Mouse (Mus musculus): Measurements from ENCODE around the gene Irf1.

The Irf1 gene

GRCm38 (mm10) chr11:53800975-53801374 lies 31.2 kb downstream of the Irf1 start:
- TF ChIP-seq NANOG (IDR thresholded peaks at IDR 0.05; ENCODE audit: borderline replicate concordance, low read length): no peak
- no peak for TF ChIP-seq CTCF (conservative IDR thresholded peaks at IDR 0.05; ENCODE audit: low read length)
- TF ChIP-seq POU5F1 (IDR thresholded peaks at IDR 0.05; ENCODE audit: borderline replicate concordance, low read length): no peak
- Histone ChIP-seq H3K27me3 (ENCODE audit: insufficient read depth, low read length) (peaks cover 7% of the 10 kb centered on the region; the same call in 1 of the 2 replicates), H3K9me3 (ENCODE audit: low read length) (no peaks in the 10 kb centered on the region), H3K36me3 (ENCODE audit: insufficient read depth, low read length) (no peaks in the 10 kb centered on the region), H3K4me3 (replicated peaks; ENCODE audit: low read length) (0 out of 2 replicates have a peak overlapping the region, but pooled peaks have one; percentile 24), H3K4me1 (replicated peaks; ENCODE audit: low read depth, low read length) (peaks cover 98% of the 10 kb centered on the region)

GRCm38 (mm10) chr11:53803093-53803492 lies 33.3 kb downstream of the Irf1 start:
- Histone ChIP-seq H3K36me3 (ENCODE audit: insufficient read depth, low read length) (no peaks in the 10 kb centered on the region), H3K9me3 (ENCODE audit: low read length) (no peaks in the 10 kb centered on the region), H3K27me3 (ENCODE audit: insufficient read depth, low read length) (peaks cover 7% of the 10 kb centered on the region; the same call in 1 of the 2 replicates), H3K4me1 (replicated peaks; ENCODE audit: low read depth, low read length) (peaks cover 84% of the 10 kb centered on the region), H3K4me3 (replicated peaks; ENCODE audit: low read length) (peak overlapping the region; percentile 35)
- TF ChIP-seq NANOG (IDR thresholded peaks at IDR 0.05; ENCODE audit: borderline replicate concordance, low read length) (no peak), CTCF (conservative IDR thresholded peaks at IDR 0.05; ENCODE audit: low read length) (no peak), POU5F1 (IDR thresholded peaks at IDR 0.05; ENCODE audit: borderline replicate concordance, low read length) (no peak)

GRCm38 (mm10) chr11:53803494-53803893 lies 33.7 kb downstream of the Irf1 start:
- Histone ChIP-seq H3K4me3 (replicated peaks; ENCODE audit: low read length) (peak overlapping the region; percentile 35), H3K9me3 (ENCODE audit: low read length) (no peaks in the 10 kb centered on the region), H3K27me3 (ENCODE audit: insufficient read depth, low read length) (peaks cover 7% of the 10 kb centered on the region; the same call in 1 of the 2 replicates), H3K4me1 (replicated peaks; ENCODE audit: low read depth, low read length) (peaks cover 80% of the 10 kb centered on the region), H3K36me3 (ENCODE audit: insufficient read depth, low read length) (no peaks in the 10 kb centered on the region)
- no peak for TF ChIP-seq POU5F1 (IDR thresholded peaks at IDR 0.05; ENCODE audit: borderline replicate concordance, low read length)
- no peak for TF ChIP-seq CTCF (conservative IDR thresholded peaks at IDR 0.05; ENCODE audit: low read length)
- no peak for TF ChIP-seq NANOG (IDR thresholded peaks at IDR 0.05; ENCODE audit: borderline replicate concordance, low read length)

GRCm38 (mm10) chr11:53804569-53805344 lies 34.9 kb downstream of the Irf1 start:
- no peak for TF ChIP-seq CTCF (conservative IDR thresholded peaks at IDR 0.05; ENCODE audit: low read length)
- no peak for TF ChIP-seq POU5F1 (IDR thresholded peaks at IDR 0.05; ENCODE audit: borderline replicate concordance, low read length)
- no peak for TF ChIP-seq NANOG (IDR thresholded peaks at IDR 0.05; ENCODE audit: borderline replicate concordance, low read length)

GRCm38 (mm10) chr11:53805786-53806185 lies 36.0 kb downstream of the Irf1 start:
- Histone ChIP-seq H3K4me3 (replicated peaks; ENCODE audit: low read length) (peak overlapping the region; percentile 45), H3K27me3 (ENCODE audit: insufficient read depth, low read length) (peaks cover 7% of the 10 kb centered on the region; the same call in 1 of the 2 replicates)

More at GRCm38 (mm10) chr11:53804569-53805344, 34.9 kb downstream of the Irf1 start:
- H3K4me3 ChIP-seq (replicated peaks; ENCODE audit: low read length): peak overlapping the region; percentile 5; the same call in 1 of the 2 replicates
- H3K4me1 ChIP-seq (replicated peaks; ENCODE audit: low read depth, low read length): peaks cover 81% of the 10 kb centered on the region
- H3K27me3 ChIP-seq (ENCODE audit: insufficient read depth, low read length): peaks cover 7% of the 10 kb centered on the region; the same call in 1 of the 2 replicates
- no peaks in the 10 kb centered on the region for H3K9me3 ChIP-seq (ENCODE audit: low read length)
- no peaks in the 10 kb centered on the region for H3K36me3 ChIP-seq (ENCODE audit: insufficient read depth, low read length)

GRCm38 (mm10) chr11:53809354-53809753 lies 39.5 kb downstream of the Irf1 start:
- H3K4me1 ChIP-seq (replicated peaks; ENCODE audit: low read depth, low read length): peaks cover 43% of the 10 kb centered on the region
- no peaks in the 10 kb centered on the region for H3K27me3 ChIP-seq (ENCODE audit: insufficient read depth, low read length)
- H3K9me3 ChIP-seq (ENCODE audit: low read length): no peaks in the 10 kb centered on the region
- H3K36me3 ChIP-seq (ENCODE audit: insufficient read depth, low read length): no peaks in the 10 kb centered on the region
- H3K4me3 ChIP-seq (replicated peaks; ENCODE audit: low read length): no peak overlapping the region
- TF ChIP-seq CTCF (conservative IDR thresholded peaks at IDR 0.05; ENCODE audit: low read length) (no peak), NANOG (IDR thresholded peaks at IDR 0.05; ENCODE audit: borderline replicate concordance, low read length) (no peak), POU5F1 (IDR thresholded peaks at IDR 0.05; ENCODE audit: borderline replicate concordance, low read length) (no peak)

More at GRCm38 (mm10) chr11:53805786-53806185, 36.0 kb downstream of the Irf1 start:
- peaks cover 79% of the 10 kb centered on the region for H3K4me1 ChIP-seq (replicated peaks; ENCODE audit: low read depth, low read length)
- no peaks in the 10 kb centered on the region for H3K9me3 ChIP-seq (ENCODE audit: low read length)
- no peaks in the 10 kb centered on the region for H3K36me3 ChIP-seq (ENCODE audit: insufficient read depth, low read length)
- no peak for TF ChIP-seq CTCF (conservative IDR thresholded peaks at IDR 0.05; ENCODE audit: low read length)
- no peak for TF ChIP-seq POU5F1 (IDR thresholded peaks at IDR 0.05; ENCODE audit: borderline replicate concordance, low read length)
- TF ChIP-seq NANOG (IDR thresholded peaks at IDR 0.05; ENCODE audit: borderline replicate concordance, low read length): no peak

GRCm38 (mm10) chr11:53810156-53810555 lies 40.3 kb downstream of the Irf1 start:
- Histone ChIP-seq H3K9me3 (ENCODE audit: low read length) (no peaks in the 10 kb centered on the region), H3K4me1 (replicated peaks; ENCODE audit: low read depth, low read length) (peaks cover 35% of the 10 kb centered on the region), H3K4me3 (replicated peaks; ENCODE audit: low read length) (no peak overlapping the region), H3K27me3 (ENCODE audit: insufficient read depth, low read length) (no peaks in the 10 kb centered on the region), H3K36me3 (ENCODE audit: insufficient read depth, low read length) (no peaks in the 10 kb centered on the region)
- no peak for TF ChIP-seq NANOG (IDR thresholded peaks at IDR 0.05; ENCODE audit: borderline replicate concordance, low read length)
- TF ChIP-seq CTCF (conservative IDR thresholded peaks at IDR 0.05; ENCODE audit: low read length): no peak
- no peak for TF ChIP-seq POU5F1 (IDR thresholded peaks at IDR 0.05; ENCODE audit: borderline replicate concordance, low read length)

GRCm38 (mm10) chr11:53810749-53811148 lies 40.9 kb downstream of the Irf1 start:
- no peaks in the 10 kb centered on the region for H3K36me3 ChIP-seq (ENCODE audit: insufficient read depth, low read length)
- H3K4me3 ChIP-seq (replicated peaks; ENCODE audit: low read length): no peak overlapping the region
- peaks cover 29% of the 10 kb centered on the region for H3K4me1 ChIP-seq (replicated peaks; ENCODE audit: low read depth, low read length)
- no peaks in the 10 kb centered on the region for H3K9me3 ChIP-seq (ENCODE audit: low read length)
- TF ChIP-seq CTCF (conservative IDR thresholded peaks at IDR 0.05; ENCODE audit: low read length): no peak
- H3K27me3 ChIP-seq (ENCODE audit: insufficient read depth, low read length): no peaks in the 10 kb centered on the region

Measured in E14TG2a.4 (cell line).